Comparison of ENCODE assay signal across 8 mouse cellular contexts in genomic region chr1:171247453-171247841, GRCm38 (mm10). TPM values are rescaled to one million over a fixed set of nuclear protein-coding genes. Genes with fewer than 3 reads are reported as not detected.
DNase-seq lines count a peak whose midpoint lies in the region; ATAC-seq and TF ChIP-seq lines count a peak whose summit lies in the region.

No protein-coding gene starts in this region.

- no peaks in the 10 kb centered on the region; the same call in 1 of the 2 replicates for H3K36me3 ChIP-seq in forebrain, embryonic 11.5 days (ENCODE audit: control insufficient read depth, insufficient read depth, low read length)
- H3K36me3 ChIP-seq in liver, embryonic 13.5 days, result peaks cover 31% of the 10 kb centered on the region

- intact Hi-C loops in gastrocnemius, postnatal 14 days (cut with DNase I; ENCODE audit: low total_unique reads), result no loop called here

- DNase-seq in cerebellum, adult 2 months, result no peak
- DNase-seq in cerebellum, postnatal 4 days (ENCODE audit: low spot score in 2 of 2), result no peak
- peak; percentile 68 for DNase-seq in 3T3-L1 (ENCODE audit: low read depth, low spot score)
- peak; percentile 57 for DNase-seq in forebrain, embryonic 11.5 days (ENCODE audit: low spot score)
- DNase-seq in liver, embryonic 13.5 days, result peak; percentile 46
- DNase-seq in testis, postnatal 10 days (ENCODE audit: low spot score), result peak; percentile 55
- DNase-seq in gastrocnemius, postnatal 14 days, result no peak
- no peak for DNase-seq in adrenal gland, adult (ENCODE audit: inconsistent age in 2 of 2, low spot score in 1 of 2)

- peak overlapping the region; percentile 93 for H3K4me3 ChIP-seq in cerebellum, adult 2 months (replicated peaks; ENCODE audit: insufficient read depth, low read depth, low read length)
- peak overlapping the region; percentile 81 for H3K4me3 ChIP-seq in forebrain, embryonic 11.5 days (ENCODE audit: low read depth, low read length)
- H3K4me3 ChIP-seq in liver, embryonic 13.5 days (replicated peaks), result peak overlapping the region; percentile 83

- peak overlapping the region; percentile 92 for H3K9ac ChIP-seq in forebrain, embryonic 11.5 days (ENCODE audit: low read length)
- peak overlapping the region; percentile 90 for H3K9ac ChIP-seq in liver, embryonic 13.5 days

- TF ChIP-seq CTCF in cerebellum, adult 2 months (IDR thresholded peaks at IDR 0.05; ENCODE audit: borderline replicate concordance, insufficient read depth, low read depth, low read length), result no peak

- no peaks in the 10 kb centered on the region for H3K27me3 ChIP-seq in cerebellum, adult 2 months (ENCODE audit: control insufficient read depth, insufficient read depth, low read length)
- no peaks in the 10 kb centered on the region for H3K27me3 ChIP-seq in forebrain, embryonic 11.5 days (ENCODE audit: control insufficient read depth, insufficient read depth, low read length)
- peaks cover 35% of the 10 kb centered on the region for H3K27me3 ChIP-seq in liver, embryonic 13.5 days

- 16% methylated on average over 13 of the region's 13 CpGs for WGBS in cerebellum, adult 2 months
- 16% methylated on average over 13 of the region's 13 CpGs for WGBS in forebrain, embryonic 11.5 days
- 8% methylated on average over 13 of the region's 13 CpGs for WGBS in liver, embryonic 13.5 days (ENCODE audit: insufficient replicate concordance)

- no peaks in the 10 kb centered on the region for H3K9me3 ChIP-seq in forebrain, embryonic 11.5 days (ENCODE audit: control insufficient read depth, low read length)
- no peaks in the 10 kb centered on the region for H3K9me3 ChIP-seq in liver, embryonic 13.5 days (replicated peaks)

- peak; percentile 11 for ATAC-seq in forebrain, embryonic 11.5 days (replicated peaks; ENCODE audit: low FRiP score)
- peak; percentile 33; the same call in 1 of the 2 replicates for ATAC-seq in liver, embryonic 13.5 days (ENCODE audit: low read depth)

- no peak for TF ChIP-seq POLR2A in cerebellum, adult 2 months (IDR thresholded peaks at IDR 0.05; ENCODE audit: borderline replicate concordance, insufficient read depth, low read length)

- peaks cover 3% of the 10 kb centered on the region; the same call in 1 of the 2 replicates for H3K4me1 ChIP-seq in cerebellum, adult 2 months (ENCODE audit: control insufficient read depth, insufficient read depth, low read length)
- peaks cover 30% of the 10 kb centered on the region for H3K4me1 ChIP-seq in forebrain, embryonic 11.5 days (replicated peaks; ENCODE audit: control insufficient read depth, insufficient read depth, low read length)
- H3K4me1 ChIP-seq in liver, embryonic 13.5 days (replicated peaks), result peaks cover 50% of the 10 kb centered on the region

- peak overlapping the region; percentile 14 for H3K27ac ChIP-seq in cerebellum, adult 2 months (ENCODE audit: insufficient read depth, low read length)
- H3K27ac ChIP-seq in forebrain, embryonic 11.5 days (ENCODE audit: low read depth, low read length), result peak overlapping the region; percentile 63
- peak overlapping the region; percentile 84 for H3K27ac ChIP-seq in liver, embryonic 13.5 days

- H3K4me2 ChIP-seq in forebrain, embryonic 11.5 days (ENCODE audit: low read depth, low read length, severe bottlenecking), result peak overlapping the region; percentile 50
- peak overlapping the region; percentile 88 for H3K4me2 ChIP-seq in liver, embryonic 13.5 days

RNA-seq across cellular contexts. Expression of gene Adamts4, which starts 2.8 kb away (rescaled TPM):
- 26.1 and 29.8 TPM in 2 replicates for polyA plus RNA-seq in cerebellum, adult 2 months (2012; rRNA removed)
- polyA plus RNA-seq in forebrain, embryonic 11.5 days (2014; fragmentation: Nextera tagmentation; extraction: Ambion mirVana), result 6.6 and 7.1 TPM in 2 replicates
- 0.43 and 0.46 TPM in 2 replicates for polyA plus RNA-seq in liver, embryonic 13.5 days (2015; fragmentation: Nextera tagmentation; extraction: Ambion mirVana)
- 1 to 10 TPM; 2.4 to 3.1 TPM for total RNA-seq in gastrocnemius, postnatal 14 days (2021)

RNA-seq across cellular contexts. Expression of gene Ndufs2, which starts 3.7 kb away (rescaled TPM):
- polyA plus RNA-seq in cerebellum, adult 2 months (2012; rRNA removed), result 282 and 283 TPM in 2 replicates
- polyA plus RNA-seq in forebrain, embryonic 11.5 days (2014; fragmentation: Nextera tagmentation; extraction: Ambion mirVana), result 257 and 264 TPM in 2 replicates
- 152 and 167 TPM in 2 replicates for polyA plus RNA-seq in liver, embryonic 13.5 days (2015; fragmentation: Nextera tagmentation; extraction: Ambion mirVana)
- total RNA-seq in gastrocnemius, postnatal 14 days (2021), result 100 to 1,000 TPM; 580 to 737 TPM

RNA-seq across cellular contexts. Expression of gene Fcer1g, which starts 13.3 kb away (rescaled TPM):
- polyA plus RNA-seq in cerebellum, adult 2 months (2012; rRNA removed), result 12.4 and 13.2 TPM in 2 replicates
- polyA plus RNA-seq in forebrain, embryonic 11.5 days (2014; fragmentation: Nextera tagmentation; extraction: Ambion mirVana), result 18.4 and 18.6 TPM in 2 replicates
- polyA plus RNA-seq in liver, embryonic 13.5 days (2015; fragmentation: Nextera tagmentation; extraction: Ambion mirVana), result 68.2 and 69.6 TPM in 2 replicates
- total RNA-seq in gastrocnemius, postnatal 14 days (2021), result 1 to 10 TPM; 6.3 to 7.1 TPM

RNA-seq across cellular contexts. Expression of gene Apoa2, which starts 22.6 kb away (rescaled TPM):
- 4.1 and 6.3 TPM in 2 replicates for polyA plus RNA-seq in cerebellum, adult 2 months (2012; rRNA removed)
- polyA plus RNA-seq in forebrain, embryonic 11.5 days (2014; fragmentation: Nextera tagmentation; extraction: Ambion mirVana), result 1.6 and 1.9 TPM in 2 replicates
- 3,578 and 3,897 TPM in 2 replicates for polyA plus RNA-seq in liver, embryonic 13.5 days (2015; fragmentation: Nextera tagmentation; extraction: Ambion mirVana)
- total RNA-seq in gastrocnemius, postnatal 14 days (2021), result not detected

RNA-seq across cellular contexts. Expression of gene B4galt3, which starts 22.7 kb away (rescaled TPM):
- polyA plus RNA-seq in cerebellum, adult 2 months (2012; rRNA removed), result 69.6 and 72.2 TPM in 2 replicates
- polyA plus RNA-seq in forebrain, embryonic 11.5 days (2014; fragmentation: Nextera tagmentation; extraction: Ambion mirVana), result 72.3 and 75.5 TPM in 2 replicates
- 24.9 and 26.5 TPM in 2 replicates for polyA plus RNA-seq in liver, embryonic 13.5 days (2015; fragmentation: Nextera tagmentation; extraction: Ambion mirVana)
- 1 to 10 TPM; 5.9 to 9.4 TPM for total RNA-seq in gastrocnemius, postnatal 14 days (2021)

Comparison
In these comparisons a context has a peak if more than half of its experiments do, and no peak if none do; other contexts are left out.
1. DNase-seq: peak in 3T3-L1 (single experiment), forebrain, embryonic 11.5 days (single experiment), liver, embryonic 13.5 days (single experiment) and testis, postnatal 10 days (single experiment); none in cerebellum, adult 2 months (0 of 2), cerebellum, postnatal 4 days (0 of 2), gastrocnemius, postnatal 14 days (single experiment) and adrenal gland, adult (0 of 2).
2. H3K27ac ChIP-seq: peak in every context shown above with its lines; median percentile 84 in liver, embryonic 13.5 days; 63 in forebrain, embryonic 11.5 days; 14 in cerebellum, adult 2 months.
3. Peak in every context shown above with its lines, with median percentiles within 50 percentile points of each other: H3K4me3 ChIP-seq.